Mouse (Mus musculus) forelimb bud, embryonic 11.5 days (tissue): ENCODE data around the gene Mical3.

Experiments
- DNase-seq: peaks from one replicate; pipeline ENCODE4 v3.0.0-alpha.2; 2012; ENCODE audit warnings: low read depth, low spot score

Gene Mical3

GRCm38 (mm10) chr6:121014339-121014738, 116.5 kb downstream of the Mical3 start:
- DNase-seq = no peak

GRCm38 (mm10) chr6:121013750-121014149, 117.0 kb downstream of the Mical3 start:
- no peak for DNase-seq

GRCm38 (mm10) chr6:121011709-121012108, 119.1 kb downstream of the Mical3 start:
- no peak for DNase-seq

GRCm38 (mm10) chr6:121009651-121010050, 121.1 kb downstream of the Mical3 start:
- DNase-seq = no peak

- DNase-seq = no peak
These were observed 125.8 kb downstream of the Mical3 start for GRCm38 (mm10) chr6:121004959-121005358.

- DNase-seq = no peak
These were observed 127.8 kb downstream of the Mical3 start for GRCm38 (mm10) chr6:121002952-121003351.

- DNase-seq = no peak
These were observed 130.8 kb downstream of the Mical3 start for GRCm38 (mm10) chr6:120999860-121000526.

GRCm38 (mm10) chr6:120999087-120999486, 131.7 kb downstream of the Mical3 start:
- no peak for DNase-seq

GRCm38 (mm10) chr6:120996607-120997006, 134.2 kb downstream of the Mical3 start:
- no peak for DNase-seq

- DNase-seq = no peak
These were observed 135.3 kb downstream of the Mical3 start for GRCm38 (mm10) chr6:120995541-120995940.

- DNase-seq = no peak
These were observed 138.9 kb downstream of the Mical3 start for GRCm38 (mm10) chr6:120991857-120992256.

- DNase-seq = no peak
These were observed 143.2 kb downstream of the Mical3 start for GRCm38 (mm10) chr6:120987571-120988084.

- DNase-seq = no peak
These were observed 143.6 kb downstream of the Mical3 start for GRCm38 (mm10) chr6:120987164-120987563.

- DNase-seq = no peak
These were observed 144.6 kb downstream of the Mical3 start for GRCm38 (mm10) chr6:120986172-120986571.

GRCm38 (mm10) chr6:120982314-120982713, 148.5 kb downstream of the Mical3 start:
- no peak for DNase-seq

- DNase-seq = peak; percentile 44
These were observed 149.3 kb downstream of the Mical3 start for GRCm38 (mm10) chr6:120981537-120981936.

GRCm38 (mm10) chr6:120978019-120978621, 152.7 kb downstream of the Mical3 start:
- DNase-seq = peak; percentile 24

GRCm38 (mm10) chr6:120976991-120977390, 153.8 kb downstream of the Mical3 start:
- DNase-seq = no peak

GRCm38 (mm10) chr6:120976097-120976496, 154.7 kb downstream of the Mical3 start:
- DNase-seq = no peak

GRCm38 (mm10) chr6:120971797-120972590, 158.8 kb downstream of the Mical3 start:
- peak; percentile 79 for DNase-seq

- DNase-seq = no peak
These were observed 159.6 kb downstream of the Mical3 start for GRCm38 (mm10) chr6:120970939-120971796.
